Mouse (Mus musculus): Measurements from ENCODE around the gene Syngr1. TPM values are rescaled to one million over a fixed set of nuclear protein-coding genes. Genes with fewer than 3 reads are reported as not detected.

Syngr1 gene
- polyA plus RNA-seq (2012; ENCODE audit: insufficient read depth, insufficient read length, missing spikeins), result 47.9 and 62.7 TPM in 2 replicates

DNA sequence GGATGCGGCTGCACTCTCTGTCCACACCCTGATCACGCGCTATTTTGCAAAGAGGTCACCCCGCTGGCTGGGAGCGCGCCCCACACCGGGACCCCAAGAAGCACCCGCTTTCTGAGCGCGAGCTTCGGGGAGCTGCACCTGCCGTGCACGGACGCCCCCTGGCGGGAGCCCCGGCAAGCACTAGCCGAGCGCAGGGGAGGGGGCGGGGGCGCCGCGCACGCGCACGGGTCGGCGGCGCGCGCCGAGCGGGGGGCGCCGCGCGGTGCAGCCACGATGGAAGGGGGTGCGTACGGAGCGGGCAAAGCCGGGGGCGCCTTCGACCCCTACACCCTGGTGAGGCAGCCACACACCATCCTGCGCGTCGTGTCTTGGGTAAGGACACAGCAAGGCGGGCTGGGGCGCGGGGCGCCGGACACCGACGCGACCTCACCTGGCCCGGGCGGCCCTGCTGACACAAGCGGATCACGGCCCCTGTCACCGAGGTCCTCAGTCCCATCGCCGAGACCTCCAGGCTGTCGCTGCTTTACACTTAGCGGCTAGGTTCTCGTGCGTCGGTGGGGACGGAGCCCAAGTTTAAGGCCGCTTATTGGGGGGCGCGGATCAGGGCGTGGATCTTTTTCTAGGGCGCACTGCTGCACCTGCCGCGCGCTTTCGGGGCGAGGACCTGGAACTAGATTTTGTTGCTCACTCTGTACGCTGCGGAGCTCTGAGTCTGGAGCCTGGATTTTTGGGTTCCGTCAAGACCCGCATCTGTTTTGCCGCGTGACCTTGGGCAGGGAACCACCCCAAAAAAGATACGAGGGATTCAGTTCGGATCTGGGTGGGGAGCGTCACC, at the start of gene Syngr1, which contains the start of gene Rpl3:
Gene Syngr1 (plus strand): TSS at position 214 of the 835 bp plus-strand sequence.
Gene Rpl3 (minus strand): TSS at position 748 of the 835 bp plus-strand sequence.
- Histone ChIP-seq H3K27ac (replicated peaks; ENCODE audit: low read depth, low read length) (0 out of 2 replicates have a peak within 1 kb of the TSS, but pooled peaks have one; percentile 8), H3K4me1 (ENCODE audit: control insufficient read depth, insufficient read depth, insufficient read length, low read length) (no peaks in the 10 kb centered on the region), H3K4me3 (ENCODE audit: insufficient read depth, low read depth, low read length) (peak within 1 kb of the TSS; percentile 78)

DNA sequence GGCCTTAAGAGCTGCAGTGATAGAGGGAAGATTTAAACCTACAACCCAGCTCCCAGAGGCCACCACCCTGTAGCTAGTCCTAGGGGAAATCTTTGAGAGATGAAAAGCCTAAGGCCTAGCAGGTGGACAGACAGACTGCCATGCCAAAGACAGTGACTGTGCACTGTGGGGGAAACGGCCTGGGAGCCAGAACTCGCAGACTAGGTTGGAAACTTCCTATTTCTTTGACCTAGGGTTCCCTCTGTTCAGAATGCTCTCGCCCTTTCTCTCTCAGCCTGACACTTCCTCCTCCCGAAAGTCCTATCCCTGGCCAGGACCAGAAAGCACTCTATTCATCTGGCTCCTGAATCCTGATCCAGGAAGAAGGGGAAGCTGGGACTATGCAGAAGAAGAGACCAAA, 49.0 kb upstream of the Syngr1 start:
- Histone ChIP-seq H3K4me1 (ENCODE audit: control insufficient read depth, insufficient read depth, insufficient read length, low read length) (peaks cover 13% of the 10 kb centered on the region; the same call in 1 of the 2 replicates), H3K27ac (replicated peaks; ENCODE audit: low read depth, low read length) (peak overlapping the region; percentile 55), H3K4me3 (ENCODE audit: insufficient read depth, low read depth, low read length) (no peak overlapping the region)

DNA sequence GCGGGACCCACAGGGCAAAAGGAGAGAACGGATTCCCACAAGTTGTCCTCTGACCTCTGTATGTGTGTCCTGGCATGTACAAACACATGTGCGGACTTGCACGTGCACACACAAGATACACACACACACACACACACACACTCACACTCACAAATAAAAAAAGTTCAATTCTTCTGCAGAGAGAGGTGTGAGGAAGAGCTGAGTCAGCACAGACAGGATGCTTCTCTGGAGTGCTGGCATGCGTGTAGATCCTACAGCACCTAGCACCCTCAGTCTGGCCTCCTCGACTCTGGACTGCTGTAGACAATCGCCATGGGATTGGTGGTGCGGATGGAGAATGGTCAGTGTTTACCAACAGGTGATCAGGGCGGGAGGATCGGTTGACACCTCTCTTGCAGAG, 46.9 kb upstream of the Syngr1 start:
- H3K4me1 ChIP-seq (ENCODE audit: control insufficient read depth, insufficient read depth, insufficient read length, low read length), result peaks cover 14% of the 10 kb centered on the region; the same call in 1 of the 2 replicates
- no peak overlapping the region for H3K27ac ChIP-seq (replicated peaks; ENCODE audit: low read depth, low read length)
- no peak overlapping the region for H3K4me3 ChIP-seq (ENCODE audit: insufficient read depth, low read depth, low read length)

DNA sequence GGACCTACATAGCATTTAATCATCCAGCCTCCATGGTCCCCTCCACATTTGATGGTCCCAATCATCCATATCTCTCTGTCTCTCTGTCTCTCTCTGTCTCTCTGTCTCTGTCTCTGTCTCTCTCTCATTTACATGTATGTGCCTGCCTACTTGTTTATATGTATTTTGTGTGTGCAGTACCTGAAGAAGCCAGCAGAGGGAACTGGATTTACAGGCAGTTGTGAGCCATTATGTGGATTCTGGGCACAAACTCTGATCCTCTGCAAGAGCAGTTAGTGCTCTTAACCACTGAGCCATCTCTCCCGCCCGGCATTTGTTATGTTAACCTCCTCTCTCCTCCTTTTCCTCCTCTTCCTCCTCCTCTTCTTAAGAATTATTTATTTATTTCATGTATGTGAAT, 45.4 kb upstream of the Syngr1 start:
- no peak overlapping the region for H3K4me3 ChIP-seq (ENCODE audit: insufficient read depth, low read depth, low read length)
- no peak overlapping the region for H3K27ac ChIP-seq (replicated peaks; ENCODE audit: low read depth, low read length)
- H3K4me1 ChIP-seq (ENCODE audit: control insufficient read depth, insufficient read depth, insufficient read length, low read length), result peaks cover 18% of the 10 kb centered on the region; the same call in 1 of the 2 replicates

DNA sequence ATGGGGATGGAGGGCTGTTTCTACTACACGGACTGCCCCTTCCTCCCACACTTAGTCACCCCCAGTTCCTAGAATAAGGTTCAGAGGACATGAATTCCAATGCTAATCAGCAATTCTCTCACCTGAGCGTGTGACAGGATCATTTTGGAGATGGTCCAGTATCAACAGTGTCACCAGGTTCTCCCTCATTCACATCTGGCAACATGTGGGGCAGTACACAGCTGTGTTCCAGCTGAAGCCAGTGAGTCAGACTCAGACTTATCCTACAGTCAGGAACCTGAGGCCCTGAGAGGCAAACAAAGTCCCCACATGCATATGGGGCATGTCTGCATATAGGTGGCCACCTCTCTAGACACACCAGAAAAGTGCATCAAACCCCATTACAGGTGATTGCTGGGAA, 43.9 kb upstream of the Syngr1 start:
- no peak overlapping the region for H3K4me3 ChIP-seq (ENCODE audit: insufficient read depth, low read depth, low read length)
- peaks cover 18% of the 10 kb centered on the region; the same call in 1 of the 2 replicates for H3K4me1 ChIP-seq (ENCODE audit: control insufficient read depth, insufficient read depth, insufficient read length, low read length)
- no peak overlapping the region; the same call in none of the 2 replicates for H3K27ac ChIP-seq (replicated peaks; ENCODE audit: low read depth, low read length)

DNA sequence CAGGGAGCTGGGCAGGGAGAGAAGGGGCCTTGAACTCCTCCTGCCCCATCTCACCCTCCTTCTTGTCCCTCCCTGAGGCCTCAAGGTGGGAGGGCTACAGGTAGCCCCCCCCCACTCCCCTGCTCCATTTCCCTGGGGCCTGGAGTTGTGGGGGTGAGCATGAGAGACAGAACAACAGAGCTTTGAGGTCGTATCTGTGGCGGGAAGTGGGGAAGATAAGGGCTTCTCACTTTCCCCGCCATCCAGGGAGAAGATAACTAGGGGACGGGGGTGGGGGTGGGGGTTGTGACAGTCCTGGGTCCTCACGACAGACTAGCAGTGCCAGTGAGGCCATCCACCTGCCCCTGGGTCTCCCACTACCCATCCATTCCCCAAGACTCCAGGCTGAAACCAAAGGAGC, 43.2 kb upstream of the Syngr1 start:
- Histone ChIP-seq H3K4me1 (ENCODE audit: control insufficient read depth, insufficient read depth, insufficient read length, low read length) (peaks cover 20% of the 10 kb centered on the region; the same call in 1 of the 2 replicates), H3K27ac (replicated peaks; ENCODE audit: low read depth, low read length) (peak overlapping the region; percentile 97), H3K4me3 (ENCODE audit: insufficient read depth, low read depth, low read length) (no peak overlapping the region)

DNA sequence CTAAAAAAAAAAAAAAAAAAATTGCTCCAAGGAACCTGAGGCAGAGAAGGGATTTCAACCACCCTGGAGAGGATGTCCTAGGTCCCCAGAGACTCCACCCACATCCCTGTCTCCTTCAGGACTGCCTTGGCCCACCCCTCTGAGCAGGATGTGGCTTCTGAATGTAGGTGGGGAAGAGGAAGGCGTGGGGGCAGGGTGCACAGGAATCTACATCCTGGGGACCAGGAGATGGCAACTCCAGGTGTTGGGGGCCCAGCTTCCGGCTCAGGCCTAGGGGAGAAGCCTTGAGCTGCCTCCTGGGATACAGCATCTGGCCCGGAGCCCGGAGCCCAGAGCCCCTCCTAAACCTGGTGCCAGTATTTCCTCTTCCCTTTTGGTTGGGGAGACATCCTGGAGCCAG, 41.0 kb upstream of the Syngr1 start:
- no peak overlapping the region for H3K4me3 ChIP-seq (ENCODE audit: insufficient read depth, low read depth, low read length)
- H3K27ac ChIP-seq (replicated peaks; ENCODE audit: low read depth, low read length), result peak overlapping the region; percentile 100
- H3K4me1 ChIP-seq (ENCODE audit: control insufficient read depth, insufficient read depth, insufficient read length, low read length), result peaks cover 28% of the 10 kb centered on the region

DNA sequence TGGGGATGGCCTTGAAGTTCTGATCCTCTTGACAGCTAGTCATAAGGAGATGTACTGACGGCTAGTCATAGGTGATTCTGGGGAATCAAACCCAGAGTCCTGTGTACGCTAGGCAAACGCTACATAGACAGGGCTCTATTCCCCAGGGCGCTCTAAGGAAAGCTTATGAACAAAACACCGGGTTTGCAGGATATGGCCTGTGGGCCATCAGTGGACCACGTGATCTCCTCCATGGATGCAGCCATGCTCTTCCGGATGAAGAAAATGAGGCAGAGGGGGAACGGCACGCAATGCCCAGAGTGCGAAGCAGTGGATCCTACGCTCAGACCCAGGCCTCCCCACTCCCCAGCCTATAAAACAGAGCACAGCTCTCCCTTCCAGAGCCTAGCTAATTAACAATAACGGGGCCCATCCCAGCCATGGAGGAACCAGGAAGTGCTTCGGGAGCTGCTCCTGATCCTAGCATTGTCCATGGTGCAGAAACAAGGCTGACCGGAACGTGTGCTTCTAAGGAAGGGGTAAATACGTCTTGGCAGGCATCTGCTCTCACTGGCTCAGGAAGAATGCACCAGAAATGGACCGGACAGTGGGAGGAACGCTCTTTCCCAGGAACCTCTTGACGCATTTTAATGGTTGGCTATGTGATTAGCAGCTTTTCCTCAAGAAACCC, 39.9 kb upstream of the Syngr1 start:
- H3K27ac ChIP-seq (replicated peaks; ENCODE audit: low read depth, low read length), result peak overlapping the region; percentile 100
- H3K4me3 ChIP-seq (ENCODE audit: insufficient read depth, low read depth, low read length), result peak overlapping the region; percentile 32; the same call in 1 of the 2 replicates
- H3K4me1 ChIP-seq (ENCODE audit: control insufficient read depth, insufficient read depth, insufficient read length, low read length), result peaks cover 28% of the 10 kb centered on the region

DNA sequence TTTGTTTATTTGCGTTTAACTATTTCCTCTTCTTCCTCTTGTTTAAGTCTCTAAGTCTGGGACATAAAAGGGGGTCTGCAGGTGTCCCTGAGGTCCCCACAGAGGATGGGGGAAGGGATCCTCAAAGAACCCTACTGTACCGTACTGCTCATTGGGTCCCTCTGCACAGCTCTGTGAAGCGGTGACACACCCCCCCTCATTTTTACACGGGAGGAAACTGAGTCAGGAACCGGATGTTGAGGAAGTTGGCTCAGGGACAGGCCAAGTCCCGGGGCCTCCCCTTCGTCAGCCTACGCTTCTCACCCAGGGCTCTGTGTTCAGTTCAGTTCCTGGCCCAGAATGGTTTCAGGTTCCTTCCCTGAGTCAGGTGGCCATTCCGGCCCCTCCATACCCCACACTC, 39.4 kb upstream of the Syngr1 start:
- H3K4me3 ChIP-seq (ENCODE audit: insufficient read depth, low read depth, low read length), result peak overlapping the region; percentile 6; the same call in 1 of the 2 replicates
- H3K27ac ChIP-seq (replicated peaks; ENCODE audit: low read depth, low read length), result peak overlapping the region; percentile 100
- peaks cover 28% of the 10 kb centered on the region for H3K4me1 ChIP-seq (ENCODE audit: control insufficient read depth, insufficient read depth, insufficient read length, low read length)

DNA sequence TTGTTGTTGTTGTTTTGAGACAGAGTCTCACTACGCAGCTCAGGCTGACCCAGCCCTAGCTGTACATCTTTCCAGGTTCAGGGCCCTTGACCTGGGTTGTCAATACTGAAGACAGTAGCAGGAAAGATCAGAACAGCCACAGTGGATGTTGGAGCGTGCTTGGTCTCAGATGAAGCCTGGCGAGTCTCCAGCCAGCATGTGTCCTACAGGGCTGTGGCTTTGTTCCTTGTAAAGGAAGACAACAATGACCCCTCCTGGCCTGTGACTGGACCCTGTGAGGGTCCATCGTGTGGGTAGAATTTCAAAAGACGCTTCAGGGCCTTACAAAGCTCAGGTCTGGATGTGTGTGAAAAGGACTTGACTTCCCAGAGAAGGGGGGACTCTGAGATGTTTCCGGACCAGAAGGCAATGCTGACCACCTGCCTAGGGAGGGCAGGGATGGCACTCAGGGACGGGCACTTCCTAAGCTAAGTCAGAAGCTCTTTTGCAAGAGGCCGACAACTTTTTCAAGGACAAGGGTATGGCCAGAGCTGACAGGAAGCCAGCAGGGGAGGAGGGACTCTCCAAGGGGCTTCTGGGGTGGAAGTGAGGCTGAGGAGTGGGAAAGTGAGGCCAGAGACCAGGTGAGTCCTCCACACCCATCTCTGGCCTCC, 37.6 kb upstream of the Syngr1 start:
- H3K4me1 ChIP-seq (ENCODE audit: control insufficient read depth, insufficient read depth, insufficient read length, low read length), result peaks cover 26% of the 10 kb centered on the region
- H3K4me3 ChIP-seq (ENCODE audit: insufficient read depth, low read depth, low read length), result no peak overlapping the region
- H3K27ac ChIP-seq (replicated peaks; ENCODE audit: low read depth, low read length), result peak overlapping the region; percentile 66

DNA sequence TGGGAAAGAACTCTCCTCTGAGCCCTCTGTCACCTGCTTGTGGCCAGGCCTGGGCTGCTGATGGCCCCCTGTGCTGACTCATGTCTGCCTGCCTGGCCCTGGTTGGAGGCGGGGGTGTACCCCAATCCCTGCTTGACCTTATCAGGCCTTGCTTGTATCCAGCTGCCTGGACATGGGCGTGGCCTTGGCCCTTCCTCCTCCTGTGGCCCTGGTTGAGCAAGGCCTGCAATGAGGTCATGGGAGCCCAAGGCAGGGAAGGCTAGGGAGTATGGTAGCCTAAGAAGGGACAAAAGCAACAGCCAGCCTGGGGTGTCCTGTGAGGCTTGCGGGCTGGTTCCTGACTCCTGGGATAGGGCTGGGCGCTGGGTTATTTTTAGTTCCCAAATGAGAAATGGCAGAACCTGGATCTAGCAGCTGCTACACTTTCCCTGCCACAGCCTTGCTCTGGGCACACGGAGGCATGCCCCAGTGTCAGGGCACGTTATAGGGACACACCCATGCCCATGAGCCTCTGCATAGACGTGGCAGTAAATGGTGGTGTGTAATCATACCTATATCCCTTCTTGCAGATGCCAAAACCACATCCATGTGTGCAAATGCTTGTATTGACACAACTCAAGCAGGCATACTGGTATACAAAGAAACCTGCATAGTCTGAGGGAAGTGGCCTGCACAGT, 37.0 kb upstream of the Syngr1 start:
- Histone ChIP-seq H3K4me3 (ENCODE audit: insufficient read depth, low read depth, low read length) (no peak overlapping the region), H3K27ac (replicated peaks; ENCODE audit: low read depth, low read length) (peak overlapping the region; percentile 66), H3K4me1 (ENCODE audit: control insufficient read depth, insufficient read depth, insufficient read length, low read length) (peaks cover 22% of the 10 kb centered on the region)

DNA sequence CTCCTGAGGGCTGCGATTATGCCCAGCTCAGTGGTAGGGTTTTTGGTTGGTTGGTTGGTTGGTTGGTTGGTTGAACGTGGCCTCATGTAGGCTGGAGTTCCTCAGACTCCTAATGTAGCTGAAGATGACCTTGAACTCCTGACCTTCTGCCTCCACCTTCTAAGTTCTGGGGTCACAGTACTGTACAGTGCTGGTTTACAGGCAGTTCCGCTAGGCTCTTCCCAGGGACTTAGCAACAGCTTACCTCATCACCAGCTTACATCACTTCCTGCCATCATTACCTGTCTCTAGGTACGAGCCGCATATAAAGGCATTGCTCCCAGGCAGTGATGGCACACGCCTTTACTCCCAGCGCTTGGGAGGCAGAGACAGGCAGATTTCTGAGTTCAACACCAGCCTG, 33.0 kb upstream of the Syngr1 start:
- Histone ChIP-seq H3K4me1 (ENCODE audit: control insufficient read depth, insufficient read depth, insufficient read length, low read length) (peaks cover 18% of the 10 kb centered on the region), H3K27ac (replicated peaks; ENCODE audit: low read depth, low read length) (no peak overlapping the region), H3K4me3 (ENCODE audit: insufficient read depth, low read depth, low read length) (no peak overlapping the region)

DNA sequence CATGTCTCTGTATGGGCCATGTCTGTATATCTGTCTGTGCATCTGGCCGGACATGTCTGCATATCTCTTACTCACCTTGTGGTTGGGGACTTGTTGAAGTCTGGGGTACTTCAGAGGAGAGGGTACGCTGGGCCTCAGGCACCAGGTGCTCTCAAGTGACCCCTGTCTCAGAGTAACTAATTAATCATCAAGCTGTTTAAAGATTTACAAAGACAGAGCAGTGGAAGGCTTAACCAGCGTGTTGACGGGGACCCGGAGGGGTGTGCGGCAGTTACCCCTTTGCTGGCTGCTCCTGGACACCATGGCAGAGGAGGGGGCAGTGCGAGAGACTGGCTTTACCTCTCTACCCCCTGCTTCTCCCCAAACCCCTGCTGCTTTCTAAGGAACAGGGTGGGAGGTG, 31.5 kb upstream of the Syngr1 start:
- H3K27ac ChIP-seq (replicated peaks; ENCODE audit: low read depth, low read length), result no peak overlapping the region

DNA sequence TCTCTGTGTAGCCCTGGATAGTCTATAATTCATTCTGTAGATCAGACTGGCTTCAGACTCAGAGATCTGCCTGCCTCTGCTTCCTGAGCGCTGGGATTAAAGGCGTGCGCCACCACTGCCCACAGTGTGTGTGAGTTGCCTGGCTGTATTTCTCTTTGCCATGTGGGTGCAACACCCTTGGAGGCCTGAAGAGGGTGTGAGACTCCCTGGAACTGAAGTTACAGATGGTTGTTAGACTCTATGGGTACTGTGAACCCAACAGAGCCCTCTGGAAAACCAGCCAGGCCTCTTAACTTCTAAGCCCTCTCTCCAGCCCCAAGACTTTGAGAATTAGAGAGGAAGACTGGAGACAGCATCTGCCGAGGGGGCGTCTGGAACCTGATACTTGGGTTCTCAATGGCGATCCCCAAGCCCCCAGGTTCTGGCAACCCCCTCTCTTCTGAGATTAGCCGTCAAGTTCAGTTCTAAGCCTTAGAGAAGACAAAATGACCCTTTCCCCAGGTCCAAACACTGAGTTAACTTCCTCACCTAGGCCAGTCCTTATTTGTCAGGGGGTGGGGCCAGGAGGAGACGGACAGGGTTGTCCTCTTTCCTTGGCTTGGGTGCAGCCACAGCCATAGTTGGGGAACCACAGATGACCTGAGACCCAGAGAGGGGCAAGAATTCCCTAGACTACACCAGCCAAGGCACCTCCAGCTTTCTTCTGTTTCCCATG, 30.6 kb upstream of the Syngr1 start:
- Histone ChIP-seq H3K27ac (replicated peaks; ENCODE audit: low read depth, low read length) (no peak overlapping the region), H3K4me3 (ENCODE audit: insufficient read depth, low read depth, low read length) (no peak overlapping the region), H3K4me1 (ENCODE audit: control insufficient read depth, insufficient read depth, insufficient read length, low read length) (peaks cover 10% of the 10 kb centered on the region)

More for the DNA sequence above, 31.5 kb upstream of the Syngr1 start:
- Histone ChIP-seq H3K4me1 (ENCODE audit: control insufficient read depth, insufficient read depth, insufficient read length, low read length) (peaks cover 10% of the 10 kb centered on the region), H3K4me3 (ENCODE audit: insufficient read depth, low read depth, low read length) (no peak overlapping the region)

Measured in brown adipose tissue, adult 24 weeks (tissue).